Mouse (Mus musculus) thymus, postnatal 10 days (tissue): ENCODE results near the gene Ninj1.

Experiments used
- DNase-seq, 2 experiments: peaks; one replicate each; pipeline ENCODE4 v3.0.0; 2021; ENCODE audit warnings: low spot score in 2 of 2

The Ninj1 gene

DNA sequence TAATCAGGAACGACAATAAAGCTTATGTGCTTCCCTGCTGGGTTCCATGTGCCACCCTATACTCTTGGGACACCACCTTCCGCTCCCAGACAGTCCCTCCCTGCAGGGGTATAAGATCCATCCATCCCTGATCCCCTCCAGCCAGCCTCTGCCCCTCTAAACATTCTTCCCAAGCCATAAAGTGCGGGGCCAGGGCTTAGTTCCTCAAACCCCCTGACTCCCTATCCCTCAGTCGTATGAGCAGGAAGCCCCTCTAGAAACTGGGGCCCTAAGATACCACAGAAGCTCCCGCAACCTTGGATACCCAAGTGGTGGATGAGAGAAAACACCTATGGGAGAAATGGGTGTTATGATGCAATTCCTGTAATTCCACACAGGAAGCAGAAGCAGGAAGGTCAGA, 8.9 kb downstream of the Ninj1 start:
- DNase-seq: no peak

GRCm38 (mm10) chr13:49196766-49197165, 9.5 kb downstream of the Ninj1 start:
- DNase-seq: no peak

DNA sequence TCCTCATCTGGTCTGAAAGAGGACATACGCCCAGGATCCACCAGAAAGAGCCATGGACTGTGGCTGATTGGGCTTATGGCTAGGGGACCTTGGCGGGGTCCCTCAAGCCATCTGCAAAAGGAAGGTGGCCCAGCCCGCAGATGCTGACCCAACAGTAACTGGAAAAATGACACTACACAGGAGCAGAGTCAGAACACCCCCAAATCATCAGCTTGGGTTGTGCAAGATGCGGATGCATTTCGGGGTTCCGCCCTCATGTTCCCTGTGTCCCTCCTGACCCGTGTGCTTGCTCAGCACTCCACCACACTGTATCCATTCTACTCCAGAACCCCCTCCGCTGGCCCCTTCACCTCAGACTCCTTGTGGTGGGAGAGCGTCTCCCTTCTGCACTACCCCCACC, 11.4 kb downstream of the Ninj1 start:
- no peak for DNase-seq

DNA sequence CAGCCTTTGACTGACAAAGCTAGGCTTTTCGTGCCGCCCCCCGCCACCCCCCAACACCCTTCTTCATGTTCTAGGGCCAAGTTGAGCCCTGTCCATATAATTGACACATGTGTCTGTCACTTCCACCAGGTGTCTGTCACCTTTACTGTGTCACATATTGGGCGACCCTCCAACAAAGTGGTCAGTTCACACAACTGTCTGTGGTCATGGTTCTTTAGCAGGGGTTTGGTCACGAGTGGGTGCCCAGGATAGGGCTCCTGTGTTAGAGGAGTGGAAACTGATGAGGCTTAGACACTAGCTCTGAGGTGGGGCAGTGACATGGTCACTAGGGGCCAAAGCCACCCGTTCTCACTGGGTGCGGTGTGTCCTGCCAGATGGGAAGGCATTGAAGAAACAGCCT, 12.6 kb downstream of the Ninj1 start:
- no peak for DNase-seq

DNA sequence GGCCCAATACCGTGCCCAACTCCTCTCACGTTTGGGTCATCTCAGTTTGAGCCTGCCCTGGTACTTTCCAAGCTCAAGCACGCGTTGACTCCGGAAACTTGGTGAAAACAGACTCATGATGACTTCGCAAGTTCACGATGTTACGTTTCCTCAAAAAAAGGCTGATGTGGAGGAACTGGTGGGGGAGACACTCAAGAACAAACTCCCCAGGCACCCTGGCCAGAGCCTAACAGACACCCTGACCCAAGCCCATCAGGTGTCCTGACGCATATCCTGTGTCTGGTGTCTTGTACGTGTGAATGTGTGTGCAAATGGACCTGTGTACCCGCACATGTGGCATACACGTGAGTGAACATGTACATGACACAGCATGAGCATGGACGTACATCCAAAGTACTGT, 13.4 kb downstream of the Ninj1 start:
- DNase-seq: no peak

- DNase-seq: no peak
These were observed 15.3 kb downstream of the Ninj1 start for GRCm38 (mm10) chr13:49202556-49202955.

GRCm38 (mm10) chr13:49205381-49205998, 18.2 kb downstream of the Ninj1 start:
- peak; percentile 34 to 68 for DNase-seq

DNA sequence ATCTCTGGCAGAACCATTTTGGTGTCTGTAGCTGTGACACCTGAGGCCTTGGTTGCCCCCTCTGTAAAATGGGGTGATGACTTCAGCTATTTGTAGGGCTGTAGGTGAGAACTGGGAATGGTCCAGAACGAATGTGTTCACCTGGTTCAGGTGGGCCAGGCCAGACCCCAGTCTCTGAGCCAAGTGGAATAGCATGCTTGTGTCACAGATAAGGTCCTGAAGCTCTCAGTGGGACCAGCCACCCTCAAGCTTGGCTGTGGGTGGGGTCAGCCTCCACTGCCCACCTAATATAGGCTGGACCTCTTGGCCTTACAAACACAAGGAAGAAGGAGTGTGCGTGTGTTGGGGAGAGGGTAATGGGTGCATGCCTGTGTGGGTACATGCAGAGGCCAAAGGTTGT, 19.1 kb downstream of the Ninj1 start:
- DNase-seq: no peak

DNA sequence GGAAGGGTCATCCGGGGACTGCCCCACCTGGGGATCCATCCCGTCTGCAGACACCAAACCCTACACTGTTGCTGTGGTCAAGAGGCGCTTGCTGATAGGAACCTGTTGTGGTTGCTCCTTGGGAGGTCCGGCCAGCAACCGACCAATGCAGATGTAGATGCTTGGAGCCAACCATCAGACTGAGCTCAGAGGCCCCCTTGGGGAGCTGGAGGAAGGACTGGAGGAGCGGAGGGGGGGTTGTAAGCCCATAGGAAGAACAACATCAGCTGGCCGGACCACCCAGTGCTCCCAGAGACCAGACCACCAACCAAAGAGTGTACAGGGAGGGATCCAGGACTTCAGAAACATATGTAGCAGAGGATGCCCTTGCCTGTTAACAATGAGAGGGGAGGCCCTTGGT, 22.0 kb downstream of the Ninj1 start:
- no peak for DNase-seq

DNA sequence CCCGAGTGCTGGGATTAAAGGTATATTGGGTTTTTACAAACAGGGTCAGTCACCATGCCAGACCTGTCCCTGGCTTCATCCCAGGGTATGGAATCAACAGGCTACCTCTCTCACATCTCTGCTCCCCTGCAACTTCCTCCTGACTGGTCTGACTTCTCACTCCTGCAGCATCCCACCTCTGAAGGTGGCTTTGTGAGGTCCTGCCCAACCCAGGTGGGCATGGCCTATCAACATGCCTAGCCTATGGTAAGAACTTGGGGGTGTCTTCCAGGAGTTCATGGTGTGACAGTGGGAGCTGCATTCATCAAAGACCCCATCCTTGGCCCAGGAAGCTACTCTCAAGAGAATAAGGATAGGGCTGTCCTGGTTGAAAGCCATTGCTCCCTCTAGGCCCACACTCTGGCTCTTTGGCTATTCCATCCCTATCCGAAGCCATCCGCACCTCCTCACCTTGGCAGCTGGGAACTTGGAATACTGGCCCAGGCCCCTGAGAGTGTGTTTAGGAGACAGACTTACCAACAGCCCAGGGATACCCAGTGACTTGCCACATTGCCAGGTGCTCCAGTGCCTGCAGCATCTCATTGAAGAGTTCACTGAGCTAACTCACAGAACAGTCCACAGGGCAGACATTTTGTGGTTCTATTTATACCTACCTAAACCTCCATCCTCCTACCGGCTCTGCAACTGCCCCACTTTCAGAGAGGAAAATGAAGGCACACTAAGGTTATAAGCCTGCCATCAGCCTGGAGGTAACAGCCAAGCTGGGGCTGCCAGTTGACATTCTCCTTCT, 25.6 kb downstream of the Ninj1 start:
- DNase-seq: no peak

DNA sequence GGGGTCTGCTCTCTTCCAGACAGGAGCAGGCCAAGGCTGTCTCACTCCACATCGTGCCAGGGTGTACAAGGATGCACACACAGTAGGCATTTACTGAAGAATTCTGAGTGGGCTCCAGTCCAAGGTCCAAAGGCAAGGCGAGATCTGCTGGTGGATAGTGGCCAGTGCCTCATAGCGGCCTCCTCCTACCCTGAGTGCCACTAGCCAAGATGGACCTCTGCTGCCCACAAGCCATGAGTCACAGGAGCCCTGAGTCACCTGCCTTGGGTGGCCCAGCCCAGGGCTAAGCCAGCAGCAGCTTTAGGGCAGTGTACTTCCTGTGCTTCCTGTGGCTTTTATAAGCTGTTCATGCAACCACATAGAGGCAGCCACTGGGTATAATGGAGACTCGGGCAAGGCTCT, 26.2 kb downstream of the Ninj1 start:
- no peak for DNase-seq

DNA sequence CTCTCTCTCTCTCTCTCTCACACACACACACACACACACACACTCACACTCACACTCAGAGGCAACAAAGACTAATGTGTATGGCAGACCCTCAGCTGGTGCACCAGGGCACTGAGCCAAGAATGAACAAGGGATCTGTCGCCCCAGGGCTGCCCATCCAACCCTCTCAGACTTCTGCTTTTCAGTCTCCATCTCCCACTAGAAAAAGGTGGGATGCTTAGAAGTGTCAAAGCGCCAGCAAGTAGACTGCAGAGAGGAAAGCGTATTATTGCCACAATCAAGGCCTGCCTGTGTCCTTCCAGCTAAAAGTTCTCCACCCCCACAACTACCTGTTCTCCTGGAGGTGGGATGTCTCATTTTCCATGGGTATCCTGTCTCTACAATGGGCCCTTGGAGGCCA, 27.2 kb downstream of the Ninj1 start:
- no peak for DNase-seq

DNA sequence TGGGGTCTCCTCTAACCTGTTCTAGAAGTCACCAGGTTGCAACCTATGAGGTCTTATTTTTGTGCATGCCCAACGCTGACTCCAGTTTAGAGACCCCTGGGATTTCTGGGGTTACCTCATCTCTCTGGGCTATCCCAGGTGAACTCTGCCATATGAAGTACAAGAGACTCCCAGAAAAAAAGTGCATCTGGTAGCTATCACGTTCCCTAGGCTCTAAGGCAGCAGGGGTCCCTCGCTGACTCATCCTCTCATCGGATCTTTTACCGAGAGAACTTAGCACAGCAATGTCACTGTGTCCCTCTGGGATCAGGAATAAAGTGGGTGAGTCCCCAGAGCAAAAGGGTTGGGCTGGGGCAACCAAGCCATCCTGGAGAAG, 27.8 kb downstream of the Ninj1 start:
- DNase-seq: no peak

DNA sequence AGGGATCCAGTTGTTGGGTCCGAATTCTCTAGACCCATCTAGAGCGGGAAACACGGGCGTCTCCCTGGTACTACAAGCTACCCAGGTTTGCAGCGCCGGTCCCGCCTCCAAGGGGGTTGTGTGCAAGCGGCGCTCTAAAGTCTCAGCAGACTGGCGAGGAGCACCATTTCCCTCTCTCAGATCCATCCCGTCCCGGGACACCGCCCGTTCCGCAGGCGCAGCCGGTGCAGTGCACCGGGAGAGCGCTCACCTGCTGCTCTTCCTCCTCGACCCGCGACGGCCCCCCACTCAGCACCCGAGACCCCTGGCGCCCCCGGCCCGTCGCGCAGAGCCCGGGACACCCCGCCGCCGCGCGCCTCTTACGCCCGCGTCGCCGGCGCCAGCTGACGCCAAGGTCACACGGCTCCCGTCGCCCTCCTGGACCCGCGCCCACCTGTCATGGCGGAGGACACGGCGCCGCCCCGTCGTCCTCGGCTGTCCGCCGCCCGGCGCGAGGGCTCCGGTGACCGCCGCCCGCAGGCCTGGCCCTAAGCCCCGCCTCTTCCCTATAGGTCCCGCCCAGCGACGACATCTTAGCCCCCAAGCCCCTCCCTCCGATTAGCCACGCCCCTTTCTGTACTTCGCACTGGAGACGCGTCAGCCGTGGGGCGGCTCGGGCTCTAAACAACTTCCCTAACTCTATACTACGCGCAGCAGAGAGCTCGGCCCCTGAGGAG, 28.4 kb downstream of the Ninj1 start, which contains the start of gene Card19:
Gene Card19 (minus strand): TSS at position 534 of the 716 bp plus-strand sequence.
- DNase-seq: peak; percentile 95 to 98

DNA sequence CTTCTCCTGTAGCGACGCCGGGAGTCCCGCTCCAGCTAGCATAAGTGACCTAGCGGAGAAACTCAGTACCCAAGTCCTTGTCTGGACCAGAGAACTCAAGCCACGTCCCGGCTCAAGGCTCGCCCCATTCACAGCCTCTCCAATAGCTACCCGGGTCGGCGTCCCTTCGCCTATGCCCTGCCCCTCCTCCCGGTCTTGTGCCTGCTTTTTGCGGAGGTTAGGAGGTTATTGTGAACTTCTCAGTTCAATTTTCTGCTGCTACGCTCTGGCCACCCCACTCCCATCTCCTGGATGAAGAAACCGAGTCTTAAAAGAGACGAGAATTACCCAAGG, 28.9 kb downstream of the Ninj1 start:
- no peak for DNase-seq

- DNase-seq: no peak
These were observed 29.7 kb downstream of the Ninj1 start for GRCm38 (mm10) chr13:49216808-49217561.

GRCm38 (mm10) chr13:49218651-49219050, 31.4 kb downstream of the Ninj1 start:
- DNase-seq: no peak

DNA sequence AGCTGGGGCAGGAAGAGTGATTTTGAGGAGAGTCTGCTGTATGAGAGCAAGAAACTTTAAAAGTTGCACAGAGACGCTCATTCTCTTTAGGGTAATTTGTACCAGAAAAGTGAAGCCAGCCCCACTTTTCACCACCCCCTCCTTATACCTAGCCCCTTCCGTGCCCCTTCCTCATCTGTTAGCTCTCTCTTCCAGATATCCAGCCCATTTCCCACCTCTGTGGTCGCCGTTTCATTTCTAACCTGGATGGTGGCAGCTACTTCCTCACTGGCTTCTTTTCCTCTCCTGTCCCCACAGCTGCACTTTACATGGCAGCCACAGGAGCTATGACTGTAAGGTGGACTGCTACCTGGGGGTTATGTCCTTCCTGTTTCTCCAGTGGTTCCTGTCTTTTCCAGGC, 32.1 kb downstream of the Ninj1 start:
- DNase-seq: no peak

- DNase-seq: no peak
These were observed 33.6 kb downstream of the Ninj1 start for GRCm38 (mm10) chr13:49220912-49221311.

- no peak for DNase-seq
These were observed 37.0 kb downstream of the Ninj1 start for GRCm38 (mm10) chr13:49224314-49224713.

DNA sequence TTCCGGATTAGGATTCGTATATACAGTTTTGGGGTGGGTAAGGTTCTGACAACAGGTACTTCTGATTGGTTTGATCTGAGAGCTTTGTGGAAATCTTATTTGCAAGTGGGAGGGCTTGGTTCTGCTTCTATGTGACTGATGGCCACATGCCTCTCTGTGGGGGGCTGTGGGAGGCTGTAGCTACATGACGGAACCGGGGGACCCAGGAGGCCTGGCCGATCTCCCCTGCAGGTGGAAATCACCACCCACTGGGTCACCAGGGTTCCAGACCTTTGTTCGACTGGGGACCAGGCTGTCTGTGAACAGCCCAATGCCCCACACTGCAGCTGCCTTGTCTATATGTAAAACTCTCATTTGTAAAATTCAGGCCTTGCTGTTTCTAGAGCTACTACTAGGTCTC, 37.4 kb downstream of the Ninj1 start:
- DNase-seq: no peak

GRCm38 (mm10) chr13:49225159-49225558, 37.9 kb downstream of the Ninj1 start:
- no peak for DNase-seq
